Mouse (Mus musculus) small intestine, adult 2 months (tissue): Measurements from ENCODE around the gene Pitx3.

Source experiments
- CTCF ChIP-seq: fragments of 200-500 bp; IDR thresholded peaks from 2 replicates; pipeline ENCODE4 v1.5.1; 2012; ENCODE audit warnings: low read depth, mild to moderate bottlenecking, control low read depth, inconsistent platforms, low read length, moderate library complexity, mixed read lengths; ENCODE audit not compliant: insufficient replicate concordance, insufficient read length; ENCODE audit errors: extremely low read depth
- POLR2A ChIP-seq: fragments of 200-500 bp; IDR thresholded peaks from 2 replicates; pipeline ENCODE4 v1.6.1; 2012; ENCODE audit warnings: low read depth, mild to moderate bottlenecking, control low read depth, inconsistent platforms, low read length, moderate library complexity

DNA sequence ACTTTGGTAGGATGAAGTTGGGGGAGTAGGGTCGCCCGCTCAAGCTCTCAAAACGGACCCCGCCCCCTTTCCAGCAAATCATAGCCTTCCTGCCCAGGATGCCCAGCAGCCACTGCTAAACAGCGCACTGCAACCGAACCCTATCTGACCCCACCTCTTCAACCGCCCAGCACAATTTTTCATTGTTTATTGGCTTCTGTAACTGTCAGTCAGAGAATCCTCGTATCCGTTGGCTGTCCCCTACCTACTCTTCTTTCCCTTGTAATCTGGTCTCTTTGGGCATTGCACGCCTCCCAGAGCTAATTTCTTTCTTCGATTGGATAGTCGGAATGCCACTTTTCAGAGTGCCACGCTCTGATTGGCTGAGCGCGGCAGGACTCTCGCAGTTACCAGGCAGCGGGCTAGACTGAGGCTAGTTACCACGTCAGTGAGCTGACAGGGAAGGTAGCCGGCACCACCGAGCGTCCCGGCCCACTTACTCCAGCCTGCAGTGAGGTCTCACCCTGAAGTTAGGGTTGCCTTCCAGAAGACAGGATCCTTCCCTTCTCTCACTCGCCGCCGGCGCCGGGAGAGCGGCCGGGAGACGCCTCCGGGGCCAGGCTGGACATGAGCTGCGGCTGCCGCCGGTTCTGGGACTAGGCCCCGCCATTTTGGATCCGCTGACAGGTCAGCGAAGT is 4.1 kb upstream of the Pitx3 start, which contains the start of gene Gbf1:
- TF ChIP-seq CTCF (no peak), POLR2A (peak; percentile 82; the same call in 1 of the 2 replicates)
